ENCODE assay signal across 22 mouse cellular contexts in genomic region chr13:54783698-54784097, GRCm38 (mm10). TPM values are rescaled to one million over a fixed set of nuclear protein-coding genes. Genes with fewer than 3 reads are reported as not detected.
"Had no signal": no experiment of that assay in that cellular context is flagged by ENCODE, and none has a peak within 500 bp of the region (broad histone marks: within the 10 kb centered on the region; RNA-seq: fewer than 3 reads in every experiment).

Gene Eif4e1b (plus strand): TSS chr13:54783998.

- DNase-seq: right cerebral cortex, adult 18-20 months; right cerebral cortex, postnatal 14 days; right cerebral cortex, postnatal 25 days; right cerebral cortex, postnatal 4 days; spleen, adult 18-20 months; thymus, adult 18-20 months; thymus, adult 2 months; thymus, postnatal 14 days; thymus, postnatal 25 days; thymus, postnatal 36 days; thymus, postnatal 4 days had no signal

- H3K27me3 ChIP-seq: neural tube, embryonic 12.5 days; neural tube, embryonic 13.5 days; neural tube, embryonic 15.5 days; stomach, embryonic 15.5 days had no signal

- H3K4me2 ChIP-seq: neural tube, embryonic 12.5 days; neural tube, embryonic 13.5 days; neural tube, embryonic 15.5 days; stomach, embryonic 15.5 days had no signal

- H3K4me3 ChIP-seq: neural tube, embryonic 12.5 days; neural tube, embryonic 13.5 days; neural tube, embryonic 15.5 days; stomach, embryonic 15.5 days had no signal

- H3K9me3 ChIP-seq: neural tube, embryonic 12.5 days; neural tube, embryonic 13.5 days; neural tube, embryonic 15.5 days; stomach, embryonic 15.5 days had no signal

- H3K36me3 ChIP-seq: neural tube, embryonic 12.5 days; neural tube, embryonic 13.5 days; neural tube, embryonic 15.5 days; stomach, embryonic 15.5 days had no signal

- H3K27ac ChIP-seq: neural tube, embryonic 12.5 days; neural tube, embryonic 13.5 days; neural tube, embryonic 15.5 days; stomach, embryonic 15.5 days had no signal

- H3K9ac ChIP-seq: neural tube, embryonic 12.5 days; neural tube, embryonic 13.5 days; neural tube, embryonic 15.5 days; stomach, embryonic 15.5 days had no signal

- H3K4me1 ChIP-seq: neural tube, embryonic 12.5 days; stomach, embryonic 15.5 days had no signal

RNA-seq across cellular contexts. Expression of gene Eif4e1b, which starts in this region (rescaled TPM):
- total RNA-seq: neutrophil, adult 5-6 weeks had no signal
- polyA plus RNA-seq: neural tube, embryonic 12.5 days; neural tube, embryonic 13.5 days; neural tube, embryonic 14.5 days; neural tube, embryonic 15.5 days; small intestine, adult 2 months; spleen, adult 2 months; stomach, embryonic 14.5 days; stomach, embryonic 15.5 days; stomach, embryonic 16.5 days; thymus, adult 2 months; thymus, postnatal 0 days had no signal
